Mouse (Mus musculus): ENCODE measurements around the gene Pabpn1l. TPM values are rescaled to one million over a fixed set of nuclear protein-coding genes. Genes with fewer than 3 reads are reported as not detected.

Pabpn1l gene
- total RNA-seq, 4 experiments from 2014 or later: 0.24 to 0.57 TPM; not detected in 2

GRCm38 (mm10) chr8:122618660-122619378 is 3.7 kb downstream of the Pabpn1l start:
- no peak for DNase-seq (ENCODE audit: low spot score)

DNA sequence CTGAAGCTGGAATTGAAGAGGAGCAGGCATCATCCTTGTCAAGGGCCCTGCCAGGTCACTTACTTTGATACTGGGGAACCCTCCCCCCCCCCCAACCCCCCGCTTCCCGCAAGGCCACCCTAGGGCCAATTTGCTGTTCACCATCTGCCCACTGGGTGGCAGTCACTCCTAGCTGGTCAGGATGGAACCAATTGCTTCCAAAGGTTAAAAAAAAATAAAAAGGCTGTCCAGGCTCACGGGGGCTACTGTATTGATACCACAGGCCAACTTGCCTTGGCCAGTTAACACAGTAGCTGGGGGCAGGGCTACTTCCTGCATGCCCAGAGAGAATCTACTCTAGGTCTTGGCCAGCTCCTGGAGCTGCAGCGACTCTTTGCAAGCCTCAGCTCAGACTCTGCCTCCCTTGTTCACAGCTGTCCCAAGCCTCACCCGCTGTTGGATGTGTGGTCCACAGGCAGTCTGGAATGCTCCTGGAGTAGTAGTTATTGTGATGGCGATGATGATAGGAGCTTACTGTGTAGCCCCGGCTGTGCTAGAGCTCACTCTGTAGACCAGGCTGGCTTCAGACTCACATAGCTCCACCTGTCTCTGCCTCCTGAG is 4.5 kb downstream of the Pabpn1l start:
- DNase-seq (ENCODE audit: low spot score): peak; percentile 83

- DNase-seq (ENCODE audit: low spot score): no peak
Observed at GRCm38 (mm10) chr8:122616181-122616905, 6.2 kb downstream of the Pabpn1l start.

- DNase-seq (ENCODE audit: low spot score): peak; percentile 93
Observed at GRCm38 (mm10) chr8:122611295-122612133, 11.0 kb downstream of the Pabpn1l start, which contains the start of the genes Galns and Trappc2l. Galns (minus strand) TSS chr8:122611463. Trappc2l (plus strand) TSS chr8:122611640.

GRCm38 (mm10) chr8:122610612-122611277 is 11.8 kb downstream of the Pabpn1l start:
- DNase-seq (ENCODE audit: low spot score): no peak

DNA sequence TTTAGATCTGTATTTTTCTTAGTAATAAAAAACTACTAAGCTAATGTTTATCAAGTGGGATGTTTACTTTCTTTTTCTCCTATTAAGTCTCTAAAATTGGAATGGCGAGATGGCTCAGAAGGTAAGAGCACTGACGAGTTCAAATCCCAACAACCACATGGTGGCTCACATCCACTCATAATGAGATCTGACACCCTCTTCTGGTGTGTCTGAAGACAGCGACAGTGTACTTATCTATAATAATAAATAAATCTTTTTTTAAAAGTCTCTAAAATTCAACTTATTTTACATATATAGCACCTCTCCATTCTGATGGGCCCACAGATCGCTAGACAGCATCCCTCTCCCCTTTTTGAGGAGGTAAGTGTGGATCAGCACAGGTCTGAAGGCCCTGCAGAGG is 12.3 kb downstream of the Pabpn1l start:
- no peak for DNase-seq (ENCODE audit: low spot score)

- no peak for DNase-seq (ENCODE audit: low spot score)
Observed at GRCm38 (mm10) chr8:122606810-122607209, 15.7 kb downstream of the Pabpn1l start.

- no peak for DNase-seq (ENCODE audit: low spot score)
Observed at GRCm38 (mm10) chr8:122605367-122605766, 17.2 kb downstream of the Pabpn1l start.

- DNase-seq (ENCODE audit: low spot score): no peak
Observed at GRCm38 (mm10) chr8:122604640-122605039, 17.9 kb downstream of the Pabpn1l start.

GRCm38 (mm10) chr8:122600666-122601065 is 21.9 kb downstream of the Pabpn1l start:
- DNase-seq (ENCODE audit: low spot score): no peak

DNA sequence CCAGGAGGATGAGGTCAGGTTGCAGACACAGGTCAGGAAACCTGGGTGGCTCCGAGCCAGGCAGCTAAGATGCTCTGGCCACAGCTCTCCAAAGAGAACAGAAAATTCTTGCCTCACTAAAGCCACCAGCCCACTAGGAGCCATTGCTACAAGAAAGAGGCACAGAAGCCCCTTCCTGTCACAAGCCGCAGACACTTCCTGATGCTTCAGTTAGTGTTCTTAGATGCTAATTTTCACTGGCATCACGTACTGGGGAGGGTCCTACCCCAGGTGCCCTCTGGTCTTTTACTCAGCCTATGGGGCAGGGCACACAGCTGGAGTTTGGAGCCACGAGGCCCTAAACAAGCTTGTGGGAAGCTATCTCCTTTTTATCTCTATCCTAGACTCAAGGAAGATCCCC is 26.5 kb downstream of the Pabpn1l start:
- DNase-seq (ENCODE audit: low spot score): no peak

GRCm38 (mm10) chr8:122593783-122594507 is 28.6 kb downstream of the Pabpn1l start:
- DNase-seq (ENCODE audit: low spot score): no peak

- DNase-seq (ENCODE audit: low spot score): no peak
Observed at GRCm38 (mm10) chr8:122593240-122593639, 29.3 kb downstream of the Pabpn1l start.

GRCm38 (mm10) chr8:122586749-122587148 is 35.8 kb downstream of the Pabpn1l start:
- no peak for DNase-seq (ENCODE audit: low spot score)

GRCm38 (mm10) chr8:122586171-122586570 is 36.4 kb downstream of the Pabpn1l start:
- no peak for DNase-seq (ENCODE audit: low spot score)

DNA sequence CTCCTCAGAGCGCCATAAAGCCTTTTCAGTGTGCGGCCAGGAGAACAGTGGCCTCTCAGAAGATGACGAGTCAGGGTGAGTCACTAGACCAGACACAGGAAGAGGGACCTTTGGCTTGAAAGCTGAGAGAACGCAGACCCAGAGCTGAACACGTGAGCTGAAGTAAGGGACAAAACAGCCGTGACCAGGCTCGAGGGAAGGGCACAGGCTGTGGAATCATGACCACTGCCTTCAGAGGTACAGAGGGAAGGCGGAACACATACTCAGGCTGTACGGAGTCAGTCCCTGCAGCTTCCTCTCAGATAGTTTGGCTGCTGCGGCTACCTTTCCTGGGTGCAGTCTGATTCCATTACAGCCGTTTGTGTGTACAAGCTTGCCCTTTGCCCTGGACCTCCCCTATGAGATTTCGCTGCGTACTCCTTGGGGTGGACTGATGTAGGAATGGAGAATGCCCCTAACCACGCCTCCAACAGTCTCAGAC is 37.1 kb downstream of the Pabpn1l start:
- no peak for DNase-seq (ENCODE audit: low spot score)

- no peak for DNase-seq (ENCODE audit: low spot score)
Observed at GRCm38 (mm10) chr8:122584981-122585380, 37.6 kb downstream of the Pabpn1l start.

DNA sequence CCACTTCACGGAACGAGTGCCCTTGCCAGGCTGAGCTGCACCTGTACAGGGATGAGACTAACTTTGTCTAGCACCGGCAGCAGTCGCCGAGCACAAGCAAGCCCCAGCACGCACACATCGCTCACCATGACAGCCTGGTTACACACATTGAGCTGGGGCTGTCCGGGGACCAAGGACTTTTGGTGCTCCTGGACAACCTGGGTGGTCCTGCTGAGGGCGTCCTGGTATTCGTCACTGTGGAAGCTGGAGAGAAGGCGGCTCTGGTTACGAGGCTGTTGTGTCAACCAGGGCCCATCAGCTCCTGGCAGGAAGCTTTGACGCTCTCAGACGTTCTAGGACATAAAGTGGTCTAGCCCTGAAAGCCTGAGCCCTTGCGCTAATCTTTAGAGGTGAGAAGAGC is 41.6 kb downstream of the Pabpn1l start:
- DNase-seq (ENCODE audit: low spot score): no peak

- no peak for DNase-seq (ENCODE audit: low spot score)
Observed at GRCm38 (mm10) chr8:122579196-122579595, 43.3 kb downstream of the Pabpn1l start.

DNA sequence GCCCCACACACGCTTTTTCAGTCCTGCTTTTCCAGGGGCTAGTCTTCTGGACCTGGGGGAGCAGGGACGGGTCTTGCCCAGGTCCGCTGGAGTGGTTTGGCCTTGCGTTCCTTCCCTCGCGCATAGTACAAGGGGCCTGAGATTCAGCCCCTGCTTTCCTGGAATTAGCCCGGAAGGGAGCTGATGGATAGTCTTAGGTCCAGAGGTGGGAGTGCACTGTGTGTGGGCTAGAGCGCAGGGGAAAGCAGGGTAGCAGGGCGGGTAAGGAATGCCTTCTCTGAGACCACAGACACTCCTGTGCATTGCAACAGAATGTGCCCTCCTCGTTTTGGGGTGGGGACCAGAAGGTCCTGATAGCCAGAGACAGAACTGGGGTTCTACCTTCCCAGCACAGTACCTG is 45.4 kb downstream of the Pabpn1l start:
- no peak for DNase-seq (ENCODE audit: low spot score)

All from heart, adult 8-10 months (tissue).